Mouse (Mus musculus): ENCODE data around the gene Ccdc43.

The Ccdc43 gene

GRCm38 (mm10) chr11:102697338-102698017 is at the start of gene Ccdc43:
Ccdc43 (minus strand) TSS chr11:102697782.
- TF ChIP-seq GATA4 (IDR thresholded peaks at IDR 0.05; ENCODE audit: insufficient replicate concordance, low read length): no peak

DNA sequence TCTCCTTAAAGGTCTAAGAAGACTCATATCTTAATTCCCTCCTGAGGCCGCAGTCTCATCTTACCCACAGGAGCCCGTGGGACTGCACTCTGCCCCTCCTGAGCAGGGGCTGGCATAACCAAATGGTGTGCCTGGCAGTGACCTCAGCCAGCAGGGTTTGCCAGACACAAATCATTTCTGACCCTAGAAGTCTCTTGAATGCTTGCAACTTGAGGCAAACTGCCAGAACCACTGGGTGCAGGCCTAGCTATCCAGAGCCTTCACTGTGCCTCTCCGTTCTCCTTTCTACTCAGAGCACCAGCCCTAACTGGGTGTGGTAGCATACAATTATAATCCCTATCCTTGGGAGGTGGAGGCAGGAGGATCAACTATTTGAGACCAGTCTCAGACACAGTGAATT is 47.2 kb upstream of the Ccdc43 start:
- no peak for TF ChIP-seq GATA4 (IDR thresholded peaks at IDR 0.05; ENCODE audit: insufficient replicate concordance, low read length)

- no peak for TF ChIP-seq GATA4 (IDR thresholded peaks at IDR 0.05; ENCODE audit: insufficient replicate concordance, low read length)
Observed at GRCm38 (mm10) chr11:102742843-102743242, 45.3 kb upstream of the Ccdc43 start.

DNA sequence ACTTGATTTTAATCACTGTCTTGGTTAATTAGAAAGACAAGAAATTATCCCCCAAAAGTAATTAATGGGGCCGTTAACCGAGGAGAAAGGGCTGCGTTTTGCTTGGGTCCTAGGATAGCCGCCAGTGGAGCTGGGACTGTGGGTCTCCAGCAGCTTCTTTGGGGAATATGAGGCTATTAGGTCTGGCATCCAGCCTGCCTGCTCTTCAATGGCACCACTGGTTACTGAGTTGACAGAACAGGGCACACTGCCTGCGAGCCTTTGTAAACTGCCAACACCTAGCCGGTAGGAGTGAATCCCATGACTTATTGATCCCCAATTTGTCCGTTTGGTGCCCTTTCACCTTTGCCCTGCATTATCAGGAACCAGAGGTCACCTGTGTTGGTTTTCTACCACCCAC is 44.5 kb upstream of the Ccdc43 start:
- peak; percentile 26; the same call in 1 of the 2 replicates for TF ChIP-seq GATA4 (IDR thresholded peaks at IDR 0.05; ENCODE audit: insufficient replicate concordance, low read length)

DNA sequence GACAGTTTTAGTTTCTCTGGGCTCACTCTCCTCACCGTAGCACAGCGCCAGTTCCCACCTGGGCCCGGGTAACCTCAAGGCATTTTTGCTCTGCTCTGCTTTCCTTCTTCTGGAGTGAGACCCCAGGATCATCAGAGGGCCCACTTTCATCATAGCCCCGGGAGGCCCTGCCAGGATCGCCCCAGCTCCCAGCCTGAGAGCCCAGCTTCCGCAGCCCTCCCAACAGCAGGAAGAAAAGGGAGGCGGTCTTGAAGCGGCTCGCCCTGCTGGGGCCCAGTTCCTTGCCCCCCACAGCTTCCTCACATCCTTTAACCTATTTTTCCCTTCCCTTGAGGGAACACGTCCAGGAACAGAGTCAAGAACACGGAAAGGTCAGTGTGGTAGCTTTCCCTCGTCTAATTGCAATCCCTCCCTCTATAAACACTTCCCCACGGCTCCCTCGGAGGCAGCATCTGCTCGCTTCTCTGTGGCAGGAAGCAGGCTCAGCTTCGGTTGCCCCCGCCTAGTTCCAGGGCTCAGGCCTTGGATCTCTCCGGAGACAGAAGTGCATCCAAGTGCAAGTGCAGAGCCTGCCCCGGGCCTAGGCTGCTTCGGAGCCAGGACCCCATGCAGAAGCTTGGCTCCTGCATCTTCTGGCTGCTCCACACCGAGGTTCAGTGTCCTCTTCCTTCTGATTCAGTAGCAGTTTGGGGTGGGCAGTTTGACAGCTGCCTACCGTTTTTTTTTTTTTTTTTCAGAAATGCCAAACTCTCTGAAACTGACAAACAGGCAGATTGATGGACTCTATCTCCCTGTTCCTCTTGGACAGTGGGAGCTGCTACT is 43.8 kb upstream of the Ccdc43 start:
- no peak for TF ChIP-seq GATA4 (IDR thresholded peaks at IDR 0.05; ENCODE audit: insufficient replicate concordance, low read length)

DNA sequence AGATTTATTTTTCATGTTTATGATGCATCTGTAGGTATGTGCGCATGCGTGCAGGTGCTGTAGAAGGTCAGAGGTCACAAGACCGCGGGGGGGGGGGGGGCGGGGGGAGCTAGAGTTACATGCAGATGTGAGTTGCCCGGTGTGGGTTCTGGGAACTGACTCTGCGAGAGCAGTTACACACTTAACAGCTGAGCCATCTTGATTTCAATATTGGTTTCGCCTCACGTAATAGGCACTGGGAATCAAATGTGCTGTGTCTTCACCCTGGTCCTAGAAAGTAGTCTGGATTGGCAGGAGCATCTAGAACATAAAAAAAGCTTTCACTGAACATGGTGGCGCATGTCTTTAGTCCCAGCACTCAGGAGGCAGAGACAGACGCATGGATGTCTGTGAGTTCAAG is 43.1 kb upstream of the Ccdc43 start:
- no peak for TF ChIP-seq GATA4 (IDR thresholded peaks at IDR 0.05; ENCODE audit: insufficient replicate concordance, low read length)

- TF ChIP-seq GATA4 (IDR thresholded peaks at IDR 0.05; ENCODE audit: insufficient replicate concordance, low read length): no peak
Observed at GRCm38 (mm10) chr11:102739278-102739966, 41.8 kb upstream of the Ccdc43 start.

DNA sequence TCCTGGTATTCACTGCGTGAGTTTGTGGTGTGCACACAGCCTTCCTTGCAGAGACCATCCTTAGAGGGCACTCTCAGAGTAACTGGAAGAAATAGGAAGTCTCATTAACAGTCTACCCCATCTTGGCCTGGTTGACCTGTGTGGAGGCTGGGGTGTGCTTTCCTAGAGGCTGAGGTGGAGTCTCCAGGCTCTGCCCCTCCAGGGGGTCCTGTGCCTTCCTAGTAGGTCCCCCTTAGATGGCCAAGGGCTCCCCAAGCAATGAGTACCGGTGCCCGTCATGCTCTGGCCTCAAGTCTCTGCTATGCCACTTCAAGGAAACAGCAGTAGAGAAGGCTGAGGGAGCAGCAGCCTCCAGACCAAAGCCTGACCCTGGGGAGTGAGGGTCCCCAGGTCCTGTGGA is 40.5 kb upstream of the Ccdc43 start:
- no peak for TF ChIP-seq GATA4 (IDR thresholded peaks at IDR 0.05; ENCODE audit: insufficient replicate concordance, low read length)

GRCm38 (mm10) chr11:102734961-102735360 is 37.4 kb upstream of the Ccdc43 start:
- no peak for TF ChIP-seq GATA4 (IDR thresholded peaks at IDR 0.05; ENCODE audit: insufficient replicate concordance, low read length)

DNA sequence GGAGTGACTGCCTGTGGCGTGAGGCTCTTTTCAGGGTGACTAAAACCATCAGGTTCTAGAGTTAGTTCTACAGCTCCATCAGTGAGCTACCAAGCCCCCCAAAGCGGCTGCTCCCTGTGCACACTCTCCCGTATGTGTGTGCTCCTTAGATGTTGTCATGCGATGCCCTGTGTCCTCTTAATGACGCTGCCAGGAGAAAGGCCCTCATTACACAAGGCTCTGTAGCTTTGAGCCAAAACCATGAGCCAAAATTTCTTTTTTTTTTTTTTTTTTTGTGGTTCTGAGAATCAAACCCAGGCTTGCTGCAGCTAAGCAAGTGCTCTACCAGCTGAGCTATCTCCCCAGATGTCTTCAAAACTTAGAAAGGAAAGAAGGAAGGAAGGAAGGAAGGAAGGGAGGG is 35.6 kb upstream of the Ccdc43 start:
- no peak for TF ChIP-seq GATA4 (IDR thresholded peaks at IDR 0.05; ENCODE audit: insufficient replicate concordance, low read length)

GRCm38 (mm10) chr11:102731366-102731765 is 33.8 kb upstream of the Ccdc43 start:
- TF ChIP-seq GATA4 (IDR thresholded peaks at IDR 0.05; ENCODE audit: insufficient replicate concordance, low read length): no peak

GRCm38 (mm10) chr11:102729835-102730234 is 32.3 kb upstream of the Ccdc43 start:
- TF ChIP-seq GATA4 (IDR thresholded peaks at IDR 0.05; ENCODE audit: insufficient replicate concordance, low read length): no peak

DNA sequence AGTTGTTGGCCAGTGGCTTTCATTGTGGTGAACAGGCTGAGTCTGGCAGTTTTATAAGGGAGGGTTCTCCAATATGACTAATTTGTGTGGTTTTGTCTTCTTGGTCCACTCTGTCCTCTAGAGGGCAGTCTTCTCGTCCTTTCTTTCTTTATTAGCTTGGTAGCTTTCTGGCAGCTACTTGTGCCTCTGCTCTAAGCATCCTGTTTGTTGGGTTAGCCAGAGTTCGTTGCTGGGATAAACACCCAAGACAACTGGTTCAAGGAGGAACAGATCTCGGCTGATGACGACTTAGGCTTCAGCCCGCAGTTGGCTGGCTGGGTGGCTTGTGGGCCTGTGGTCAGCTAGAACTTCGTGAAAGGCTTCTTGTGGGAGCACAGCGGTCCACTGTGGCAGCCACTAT is 31.0 kb upstream of the Ccdc43 start:
- no peak for TF ChIP-seq GATA4 (IDR thresholded peaks at IDR 0.05; ENCODE audit: insufficient replicate concordance, low read length)

- no peak for TF ChIP-seq GATA4 (IDR thresholded peaks at IDR 0.05; ENCODE audit: insufficient replicate concordance, low read length)
Observed at GRCm38 (mm10) chr11:102725574-102725973, 28.0 kb upstream of the Ccdc43 start.

GRCm38 (mm10) chr11:102716135-102716534 is 18.6 kb upstream of the Ccdc43 start:
- TF ChIP-seq GATA4 (IDR thresholded peaks at IDR 0.05; ENCODE audit: insufficient replicate concordance, low read length): no peak

DNA sequence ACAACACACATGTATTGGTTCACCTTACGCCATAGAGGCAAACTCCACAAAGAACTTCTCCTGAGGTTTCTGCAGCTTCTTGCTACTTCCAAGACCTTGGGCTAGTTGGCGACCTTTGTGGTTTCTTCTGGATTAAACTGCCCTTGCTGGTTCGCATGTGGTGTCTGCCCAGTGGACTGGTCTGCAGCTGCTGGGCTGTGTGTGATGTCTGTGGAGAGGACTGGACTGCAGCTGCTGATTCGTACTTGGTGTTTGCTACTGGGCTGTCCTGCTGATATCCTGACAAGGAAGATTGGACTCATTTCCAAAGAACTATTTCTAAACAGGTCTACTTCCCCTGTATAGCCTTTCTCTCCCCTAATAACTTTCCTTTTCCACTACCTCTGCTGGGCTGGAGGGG is 14.8 kb upstream of the Ccdc43 start:
- no peak for TF ChIP-seq GATA4 (IDR thresholded peaks at IDR 0.05; ENCODE audit: insufficient replicate concordance, low read length)

All from liver, adult (tissue).